Comparison of ENCODE assay signal across 1 mouse cellular context in genomic region chr6:29240806-29241205, GRCm38 (mm10).
TF ChIP-seq lines count a peak whose summit lies in the region.

No protein-coding gene starts in this region.

TF ChIP-seq in CH12.LX, 34 proteins besides CTCF, POLR2A, EP300 and RAD21:
- TF ChIP-seq MAZ (IDR thresholded peaks at IDR 0.05; ENCODE audit: low read depth, low read length): 0 out of 2 replicates have a peak, but pooled peaks have one; percentile 31
- TF ChIP-seq SIN3A (IDR thresholded peaks at IDR 0.05; ENCODE audit: low read length): no peak
- TF ChIP-seq SMC3 (IDR thresholded peaks at IDR 0.05; ENCODE audit: low read depth, low read length): peak; percentile 65
- peak; percentile 44; the same call in 1 of the 2 replicates for TF ChIP-seq ELF1 (IDR thresholded peaks at IDR 0.05; ENCODE audit: low read depth, low read length)
